10 mouse cellular contexts compared by ENCODE assay signal in genomic region chr12:107027842-107028549, GRCm38 (mm10).
DNase-seq lines count a peak whose midpoint lies in the region; ATAC-seq lines count a peak whose summit lies in the region.
"Had no signal": no experiment of that assay in that cellular context is flagged by ENCODE, and none has a peak within 500 bp of the region (broad histone marks: within the 10 kb centered on the region; RNA-seq: fewer than 3 reads in every experiment).

No protein-coding gene starts in this region.

- intact Hi-C loops in left cerebral cortex, postnatal 4 days (cut with DNase I), result no loop called here

- H3K4me1 ChIP-seq in forebrain, embryonic 13.5 days, result 0 out of 2 replicates have a peak, but pooled peaks cover 9% of the 10 kb centered on the region
- H3K4me1 ChIP-seq in liver, embryonic 11.5 days (replicated peaks; ENCODE audit: control insufficient read depth, insufficient read depth, low read length), result no peaks in the 10 kb centered on the region

- H3K27me3 ChIP-seq in forebrain, embryonic 13.5 days, result no peaks in the 10 kb centered on the region
- peaks cover 4% of the 10 kb centered on the region; the same call in 1 of the 2 replicates for H3K27me3 ChIP-seq in liver, embryonic 11.5 days (replicated peaks; ENCODE audit: control insufficient read depth, insufficient read depth, low read length)

- H3K4me3 ChIP-seq in forebrain, embryonic 13.5 days, result no peak overlapping the region
- no peak overlapping the region for H3K4me3 ChIP-seq in liver, embryonic 11.5 days (ENCODE audit: low read depth, low read length)

- 28% methylated on average over 23 of the region's 23 CpGs for WGBS in forebrain, embryonic 13.5 days
- WGBS in liver, embryonic 11.5 days, result 36% methylated on average over 23 of the region's 23 CpGs

- peak; percentile 6 for DNase-seq in embryo, embryonic 10 days (ENCODE audit: low spot score)
- no peak for DNase-seq in embryo, embryonic 9.5 days (ENCODE audit: extremely low spot score)
- peak; percentile 26 for DNase-seq in ES-CJ7 (ENCODE audit: low read depth, low spot score)
- DNase-seq in mesoderm, embryonic 11.5 days (ENCODE audit: low read depth, low spot score), result peak; percentile 15
- DNase-seq in frontal cortex, postnatal 14 days (ENCODE audit: low spot score in 2 of 2), result no peak
- DNase-seq in liver, embryonic 11.5 days (ENCODE audit: low spot score), result no peak
- DNase-seq in left cerebral cortex, postnatal 4 days, result no peak
- DNase-seq: kidney, adult 11 months had no signal

- H3K9ac ChIP-seq in forebrain, embryonic 13.5 days, result 0 out of 2 replicates have a peak overlapping the region, but pooled peaks have one; percentile 37
- H3K9ac ChIP-seq in liver, embryonic 11.5 days (ENCODE audit: low read depth, low read length), result no peak overlapping the region

- H3K27ac ChIP-seq in forebrain, embryonic 13.5 days, result no peak overlapping the region
- no peak overlapping the region for H3K27ac ChIP-seq in liver, embryonic 11.5 days (ENCODE audit: low read depth, low read length)
- H3K27ac ChIP-seq: macrophage had no signal

- no peaks in the 10 kb centered on the region for H3K36me3 ChIP-seq in forebrain, embryonic 13.5 days (ENCODE audit: poor library complexity, severe bottlenecking)
- H3K36me3 ChIP-seq in liver, embryonic 11.5 days (ENCODE audit: control insufficient read depth, insufficient read depth, low read length), result no peaks in the 10 kb centered on the region

- H3K9me3 ChIP-seq in forebrain, embryonic 13.5 days (replicated peaks), result no peaks in the 10 kb centered on the region
- no peaks in the 10 kb centered on the region for H3K9me3 ChIP-seq in liver, embryonic 11.5 days (ENCODE audit: control insufficient read depth, low read length)

- H3K4me2 ChIP-seq in forebrain, embryonic 13.5 days, result peak overlapping the region; percentile 36
- H3K4me2 ChIP-seq in liver, embryonic 11.5 days, result no peak overlapping the region

- ATAC-seq in forebrain, embryonic 13.5 days, result peak; percentile 27; the same call in 1 of the 2 replicates
- no peak for ATAC-seq in liver, embryonic 11.5 days (replicated peaks; ENCODE audit: low FRiP score)

Comparison
In these comparisons a context has a peak if more than half of its experiments do, and no peak if none do; other contexts are left out.
1. DNase-seq: peak in embryo, embryonic 10 days (single experiment), ES-CJ7 (single experiment) and mesoderm, embryonic 11.5 days (single experiment); none in embryo, embryonic 9.5 days (single experiment), frontal cortex, postnatal 14 days (0 of 2), liver, embryonic 11.5 days (single experiment) and left cerebral cortex, postnatal 4 days (single experiment).